Mouse (Mus musculus): Measurements from ENCODE around the gene Pcbp4.

DNA sequence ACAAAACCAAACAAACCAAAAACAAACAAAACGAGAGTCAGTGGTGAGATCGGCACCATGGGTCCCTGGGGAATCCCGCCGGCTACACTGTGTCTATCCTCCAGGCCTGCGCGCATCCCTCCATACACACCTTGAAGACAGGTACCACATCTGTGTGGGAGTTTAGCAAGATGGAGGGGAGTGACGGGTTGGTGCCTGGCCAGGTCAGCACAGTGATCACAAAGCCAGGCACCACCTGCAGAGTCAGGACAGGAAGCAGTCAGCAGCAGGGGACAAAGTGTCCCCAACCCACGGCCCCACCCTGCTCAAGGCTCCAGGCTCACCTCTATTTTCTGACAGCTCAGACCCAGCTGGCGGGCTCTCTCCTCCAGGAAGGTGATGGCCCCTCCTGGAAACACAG lies 16.5 kb upstream of the Pcbp4 start:
- no peak for TF ChIP-seq GATA1 (IDR thresholded peaks at IDR 0.05; ENCODE audit: borderline replicate concordance, low read length)
- no peak for TF ChIP-seq FLI1 (IDR thresholded peaks at IDR 0.05; ENCODE audit: low read length)

All from megakaryocyte, embryonic 14.5 days (primary cell).